Mouse (Mus musculus) urinary bladder, postnatal 25 days (tissue): ENCODE measurements around the gene D6Ertd527e.

Source experiments
- DNase-seq: peaks from one replicate; pipeline ENCODE4 v3.0.0; 2022; ENCODE audit warnings: low spot score

The D6Ertd527e gene

GRCm38 (mm10) chr6:87112125-87112524 lies 7.6 kb downstream of the D6Ertd527e start:
- no peak for DNase-seq

GRCm38 (mm10) chr6:87115981-87116380 lies 11.4 kb downstream of the D6Ertd527e start:
- no peak for DNase-seq

GRCm38 (mm10) chr6:87116596-87116995 lies 12.1 kb downstream of the D6Ertd527e start:
- no peak for DNase-seq

GRCm38 (mm10) chr6:87119066-87119837 lies 14.7 kb downstream of the D6Ertd527e start:
- DNase-seq = no peak

- DNase-seq = no peak
Measured at GRCm38 (mm10) chr6:87119975-87120374, 15.4 kb downstream of the D6Ertd527e start.

- DNase-seq = no peak
Measured at GRCm38 (mm10) chr6:87120661-87121060, 16.1 kb downstream of the D6Ertd527e start.

- DNase-seq = no peak
Measured at GRCm38 (mm10) chr6:87121961-87122360, 17.4 kb downstream of the D6Ertd527e start.

GRCm38 (mm10) chr6:87123406-87123805 lies 18.9 kb downstream of the D6Ertd527e start:
- DNase-seq = no peak

GRCm38 (mm10) chr6:87123973-87124372 lies 19.4 kb downstream of the D6Ertd527e start:
- DNase-seq = no peak

- DNase-seq = no peak
Measured at GRCm38 (mm10) chr6:87127049-87127753, 22.7 kb downstream of the D6Ertd527e start.

- no peak for DNase-seq
Measured at GRCm38 (mm10) chr6:87129861-87130260, 25.3 kb downstream of the D6Ertd527e start.

GRCm38 (mm10) chr6:87130628-87131027 lies 26.1 kb downstream of the D6Ertd527e start:
- no peak for DNase-seq

- DNase-seq = no peak
Measured at GRCm38 (mm10) chr6:87131078-87131477, 26.5 kb downstream of the D6Ertd527e start.

- no peak for DNase-seq
Measured at GRCm38 (mm10) chr6:87133520-87133919, 29.0 kb downstream of the D6Ertd527e start.

- DNase-seq = no peak
Measured at GRCm38 (mm10) chr6:87133966-87134546, 29.5 kb downstream of the D6Ertd527e start.

GRCm38 (mm10) chr6:87138479-87138878 lies 33.9 kb downstream of the D6Ertd527e start:
- no peak for DNase-seq

- DNase-seq = no peak
Measured at GRCm38 (mm10) chr6:87139796-87140553, 35.4 kb downstream of the D6Ertd527e start.

- no peak for DNase-seq
Measured at GRCm38 (mm10) chr6:87142239-87142638, 37.7 kb downstream of the D6Ertd527e start.

GRCm38 (mm10) chr6:87143594-87143993 lies 39.0 kb downstream of the D6Ertd527e start:
- no peak for DNase-seq

GRCm38 (mm10) chr6:87147921-87148320 lies 43.4 kb downstream of the D6Ertd527e start:
- DNase-seq = no peak

GRCm38 (mm10) chr6:87150471-87150870 lies 45.9 kb downstream of the D6Ertd527e start:
- DNase-seq = no peak

- DNase-seq = no peak
Measured at GRCm38 (mm10) chr6:87151427-87151826, 46.9 kb downstream of the D6Ertd527e start.
